Mouse (Mus musculus): Measurements from ENCODE around the gene Plxna4.
A peak's percentile ranks its signal among the peaks of the same experiment; 100 is the strongest.

The Plxna4 gene

GRCm38 (mm10) chr6:32346015-32346414 is 242.0 kb downstream of the Plxna4 start:
- DNase-seq (ENCODE audit: low spot score), result no peak

DNA sequence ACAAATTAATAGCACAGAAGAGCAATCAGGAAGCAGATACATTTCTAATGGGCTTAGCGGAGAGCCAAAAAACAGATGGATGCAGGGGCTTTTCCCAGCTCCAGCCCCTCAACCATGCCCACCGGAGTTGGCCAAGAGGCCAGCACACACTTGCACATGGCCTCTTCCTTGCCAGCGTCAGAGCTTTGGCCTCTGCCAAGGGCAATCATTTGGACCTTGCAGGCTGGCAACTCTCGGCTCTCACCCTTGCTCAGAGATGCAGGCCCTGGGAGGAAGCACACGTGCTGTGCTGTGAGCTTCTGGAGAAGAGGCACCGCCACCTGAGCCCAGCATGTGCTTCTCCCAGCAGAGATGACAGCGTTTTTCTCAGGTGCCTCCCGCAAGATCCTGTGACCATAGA is 245.3 kb downstream of the Plxna4 start:
- no peak for DNase-seq (ENCODE audit: low spot score)

- no peak for DNase-seq (ENCODE audit: low spot score)
These were observed 245.7 kb downstream of the Plxna4 start for GRCm38 (mm10) chr6:32342272-32342671.

GRCm38 (mm10) chr6:32338416-32338943 is 249.5 kb downstream of the Plxna4 start:
- DNase-seq (ENCODE audit: low spot score), result no peak

- DNase-seq (ENCODE audit: low spot score), result no peak
These were observed 256.7 kb downstream of the Plxna4 start for GRCm38 (mm10) chr6:32331281-32331680.

DNA sequence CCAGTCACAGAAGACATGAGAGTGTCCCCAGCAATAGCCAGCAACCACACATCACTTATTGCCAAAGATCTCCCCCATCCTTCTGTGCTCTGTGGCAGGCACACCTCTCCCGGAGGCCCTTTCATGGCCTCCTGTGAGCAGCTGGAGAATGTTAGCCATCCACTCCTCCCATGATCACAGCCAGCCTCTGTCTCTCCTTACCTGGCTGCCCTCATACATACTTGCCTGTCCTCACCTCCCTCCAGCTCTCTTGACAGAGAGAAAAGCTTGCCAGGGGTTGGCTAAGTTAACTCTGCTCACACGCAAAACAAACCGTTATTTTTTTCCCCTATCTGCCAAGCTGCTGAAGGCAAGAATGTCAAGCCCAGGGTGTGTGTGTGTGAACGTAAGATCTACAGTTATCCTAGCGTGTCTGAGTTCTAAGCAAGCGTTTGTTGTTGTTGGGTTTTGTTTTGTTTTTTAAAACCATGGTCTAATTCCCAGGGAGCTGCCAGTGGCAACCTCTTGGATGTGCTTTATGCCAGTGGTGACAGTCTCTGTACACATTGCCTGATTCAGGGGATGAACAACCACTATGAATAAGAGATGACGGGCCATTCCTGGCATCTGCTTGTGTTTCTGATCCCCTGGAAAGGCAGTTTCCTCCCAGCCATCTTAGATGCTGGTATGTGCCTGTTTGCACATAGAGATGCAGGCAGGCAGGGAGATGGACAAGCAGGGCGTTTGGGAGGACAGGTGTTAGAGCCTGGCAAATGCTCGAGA is 257.8 kb downstream of the Plxna4 start:
- DNase-seq (ENCODE audit: low spot score), result no peak

DNA sequence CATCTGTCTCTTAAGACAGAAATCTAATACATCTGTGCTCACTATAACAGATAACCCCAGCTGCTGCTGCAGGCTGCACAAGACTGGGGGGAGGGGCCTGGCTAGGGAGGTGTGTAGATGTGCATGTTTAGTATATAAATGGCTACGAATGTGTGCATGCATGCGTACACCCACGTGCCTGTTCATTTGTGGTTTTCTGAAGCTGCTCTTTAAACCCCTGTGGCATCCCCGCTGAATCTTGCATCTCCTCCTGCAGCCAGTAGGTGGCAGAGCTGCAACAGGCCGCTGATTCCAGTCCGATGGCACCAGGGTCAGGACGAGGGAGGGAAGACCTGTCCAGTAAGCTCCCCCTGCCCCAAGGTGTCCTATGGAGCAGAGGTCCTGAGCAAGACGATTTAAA is 260.0 kb downstream of the Plxna4 start:
- DNase-seq (ENCODE audit: low spot score), result peak; percentile 47

DNA sequence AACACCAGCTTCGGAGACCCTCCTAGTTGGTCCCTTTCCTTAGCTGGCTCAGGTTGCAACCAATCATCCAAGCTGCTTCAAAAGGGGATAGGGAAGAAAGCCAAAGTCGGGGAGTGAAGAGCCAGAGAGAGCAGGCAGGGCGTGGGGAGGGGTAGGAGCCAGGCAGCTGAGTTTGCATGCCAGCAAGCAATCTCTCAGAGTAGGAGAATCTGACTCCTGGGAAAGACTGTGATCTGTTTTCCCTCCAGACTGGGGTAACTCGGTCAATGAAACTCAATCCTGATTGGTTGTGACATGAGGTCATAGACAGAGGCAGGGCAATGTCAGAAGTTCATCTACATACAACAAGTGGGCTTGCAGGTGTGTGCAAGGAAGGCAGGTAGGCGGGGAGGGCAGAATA is 260.8 kb downstream of the Plxna4 start:
- no peak for DNase-seq (ENCODE audit: low spot score)

- DNase-seq (ENCODE audit: low spot score), result no peak
These were observed 261.6 kb downstream of the Plxna4 start for GRCm38 (mm10) chr6:32326406-32326805.

- no peak for DNase-seq (ENCODE audit: low spot score)
These were observed 262.1 kb downstream of the Plxna4 start for GRCm38 (mm10) chr6:32325851-32326250.

- DNase-seq (ENCODE audit: low spot score), result no peak
These were observed 266.8 kb downstream of the Plxna4 start for GRCm38 (mm10) chr6:32321187-32321586.

DNA sequence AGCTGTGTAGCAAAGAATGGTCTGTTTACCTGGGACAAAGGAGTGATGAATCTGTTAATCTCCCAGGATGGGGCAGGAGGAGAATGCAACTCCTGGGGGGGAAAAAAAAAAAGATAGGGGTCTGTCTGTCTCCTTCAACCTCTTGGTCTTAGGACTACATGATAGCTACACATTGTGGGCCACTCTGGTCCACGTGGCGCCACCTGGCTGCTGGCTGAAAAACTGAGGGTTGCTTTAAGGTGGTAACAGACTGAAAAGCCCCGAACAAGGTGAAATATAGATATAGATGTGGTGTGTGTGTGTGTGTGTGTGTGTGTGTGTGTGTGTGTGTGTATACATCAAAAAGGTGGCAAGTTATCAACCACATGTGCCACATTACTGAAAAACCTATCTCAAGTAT is 267.7 kb downstream of the Plxna4 start:
- DNase-seq (ENCODE audit: low spot score), result no peak

DNA sequence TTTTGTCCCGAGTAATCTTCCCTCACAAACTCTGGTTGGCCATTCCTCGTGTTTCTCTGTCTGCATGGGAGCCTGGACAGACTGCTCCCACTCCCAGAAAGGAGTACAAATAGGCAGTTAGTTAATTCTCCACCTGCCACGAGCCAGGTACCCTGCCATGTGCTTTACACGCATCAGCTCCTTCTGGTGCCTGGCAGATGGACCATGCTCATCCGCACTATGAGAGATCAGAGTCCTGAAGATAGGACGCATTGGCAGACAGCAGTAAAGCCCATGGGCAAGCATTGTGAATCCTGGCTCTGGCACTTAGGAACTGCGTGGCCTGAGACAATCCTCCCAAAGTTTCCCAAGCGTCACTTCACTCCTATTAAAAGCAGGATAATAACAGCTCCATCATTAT is 270.5 kb downstream of the Plxna4 start:
- no peak for DNase-seq (ENCODE audit: low spot score)

GRCm38 (mm10) chr6:32315011-32315450 is 273.0 kb downstream of the Plxna4 start:
- no peak for DNase-seq (ENCODE audit: low spot score)

GRCm38 (mm10) chr6:32309147-32309546 is 278.8 kb downstream of the Plxna4 start:
- DNase-seq (ENCODE audit: low spot score), result no peak

DNA sequence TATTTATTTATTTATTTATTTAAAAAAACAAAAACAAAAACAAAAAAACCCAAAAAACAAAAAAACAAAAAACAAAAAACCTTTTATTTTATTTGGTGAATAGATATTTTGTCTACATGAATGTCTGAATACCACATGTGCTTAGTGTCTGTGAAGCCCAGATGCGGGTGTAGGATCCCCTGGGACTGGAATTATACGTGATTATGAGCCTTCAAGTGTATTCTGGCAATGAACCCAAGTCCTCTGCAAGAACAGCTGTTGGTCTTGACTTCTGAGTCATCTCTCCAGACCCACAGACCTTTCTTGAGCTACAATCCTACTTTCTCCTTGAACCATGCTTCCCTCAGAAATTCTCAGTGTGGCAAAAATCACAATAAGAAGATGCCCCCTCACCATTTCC is 287.4 kb downstream of the Plxna4 start:
- no peak for DNase-seq (ENCODE audit: low spot score)

GRCm38 (mm10) chr6:32281457-32281856 is 306.5 kb downstream of the Plxna4 start:
- no peak for DNase-seq (ENCODE audit: low spot score)

- DNase-seq (ENCODE audit: low spot score), result no peak
These were observed 307.3 kb downstream of the Plxna4 start for GRCm38 (mm10) chr6:32280728-32281127.

- no peak for DNase-seq (ENCODE audit: low spot score)
These were observed 316.5 kb downstream of the Plxna4 start for GRCm38 (mm10) chr6:32271463-32271862.

- no peak for DNase-seq (ENCODE audit: low spot score)
These were observed 321.9 kb downstream of the Plxna4 start for GRCm38 (mm10) chr6:32266085-32266484.

GRCm38 (mm10) chr6:32261339-32261738 is 326.7 kb downstream of the Plxna4 start:
- no peak for DNase-seq (ENCODE audit: low spot score)

DNA sequence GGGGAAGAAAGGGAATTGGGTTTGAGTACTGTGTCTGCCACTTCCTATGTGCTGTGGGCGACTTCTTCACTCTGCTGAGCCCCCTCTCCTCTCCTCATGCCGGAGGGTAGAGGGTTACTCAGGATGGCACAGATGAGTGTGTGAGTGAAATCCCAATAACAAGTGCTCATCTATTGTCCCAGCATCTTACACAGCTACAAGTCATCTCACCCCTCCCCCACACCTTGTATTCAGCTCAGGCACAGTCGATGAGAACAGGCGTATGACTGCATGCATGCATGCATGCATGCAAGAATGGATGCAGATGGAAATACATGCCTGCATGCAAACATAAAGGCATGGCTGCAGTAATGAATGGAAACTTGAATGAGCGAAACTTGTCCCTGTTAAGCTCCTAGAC is 327.7 kb downstream of the Plxna4 start:
- no peak for DNase-seq (ENCODE audit: low spot score)

- DNase-seq (ENCODE audit: low spot score), result no peak
These were observed 332.8 kb downstream of the Plxna4 start for GRCm38 (mm10) chr6:32255191-32255590.

GRCm38 (mm10) chr6:32252168-32252567 is 335.8 kb downstream of the Plxna4 start:
- DNase-seq (ENCODE audit: low spot score), result no peak
